Mouse (Mus musculus): Measurements from ENCODE around the gene Dtx3l. TPM values are rescaled to one million over a fixed set of nuclear protein-coding genes. Genes with fewer than 3 reads are reported as not detected.

Dtx3l gene
- polyA plus RNA-seq (2012; rRNA removed; ENCODE audit: low replicate concordance), result 10.0 and 15.3 TPM in 2 replicates

GRCm38 (mm10) chr16:35938211-35939151, at the start of gene Dtx3l, which contains the start of gene Parp9:
Dtx3l (minus strand) TSS chr16:35939151.
Parp9 (plus strand) TSS chr16:35938470.

GRCm38 (mm10) chr16:35978450-35978849, 39.5 kb upstream of the Dtx3l start, which contains the start of gene Kpna1:
Kpna1 (plus strand) TSS chr16:35978750.

Other genes starting within 250 kb of the Dtx3l start
- gene Dirc2, start 169.8 kb downstream of the Dtx3l start, polyA plus RNA-seq (2012; rRNA removed; ENCODE audit: low replicate concordance), result 28.0 and 40.4 TPM in 2 replicates
- gene Hspbap1, start 168.8 kb downstream of the Dtx3l start, polyA plus RNA-seq (2012; rRNA removed; ENCODE audit: low replicate concordance), result 3.9 and 4.2 TPM in 2 replicates
- 6.9 and 8.2 TPM in 2 replicates for gene Parp14, start 67.6 kb downstream of the Dtx3l start, polyA plus RNA-seq (2012; rRNA removed; ENCODE audit: low replicate concordance)
- 7.4 and 15.6 TPM in 2 replicates for gene Parp9, start 681 bp downstream of the Dtx3l start, polyA plus RNA-seq (2012; rRNA removed; ENCODE audit: low replicate concordance)
- 3.7 and 15.5 TPM in 2 replicates for gene Kpna1, start 39.6 kb upstream of the Dtx3l start, polyA plus RNA-seq (2012; rRNA removed; ENCODE audit: low replicate concordance)
- 1.1 and 2.7 TPM in 2 replicates for gene Wdr5b, start 102.0 kb upstream of the Dtx3l start, polyA plus RNA-seq (2012; rRNA removed; ENCODE audit: low replicate concordance)
- 27.0 and 27.7 TPM in 2 replicates for gene Fam162a, start 132.4 kb upstream of the Dtx3l start, polyA plus RNA-seq (2012; rRNA removed; ENCODE audit: low replicate concordance)
- 4.2 and 5.4 TPM in 2 replicates for gene Ccdc58, start 132.5 kb upstream of the Dtx3l start, polyA plus RNA-seq (2012; rRNA removed; ENCODE audit: low replicate concordance)
- 0.11 TPM in 1 of 2 replicates, not detected in the other for gene Csta1, start 192.1 kb upstream of the Dtx3l start, polyA plus RNA-seq (2012; rRNA removed; ENCODE audit: low replicate concordance)
- not detected in 2 replicates for gene Stfa2l1, start 217.7 kb upstream of the Dtx3l start, polyA plus RNA-seq (2012; rRNA removed; ENCODE audit: low replicate concordance)
- not detected in 2 replicates for gene Gm5483, start 245.1 kb upstream of the Dtx3l start, polyA plus RNA-seq (2012; rRNA removed; ENCODE audit: low replicate concordance)